Mouse (Mus musculus) telencephalon, adult 2 months (tissue): ENCODE measurements around the gene Ms4a6b.
"Not testable (repeated sequence)": the region's sequence is repeated elsewhere in the genome, so short reads cannot be mapped to it uniquely, and the experiment has no call there.

ENCODE experiments used
- DNase-seq: peaks from one replicate; pipeline ENCODE4 v3.0.0-alpha.2; 2011; ENCODE audit warnings: low read depth, low spot score

Gene Ms4a6b

DNA sequence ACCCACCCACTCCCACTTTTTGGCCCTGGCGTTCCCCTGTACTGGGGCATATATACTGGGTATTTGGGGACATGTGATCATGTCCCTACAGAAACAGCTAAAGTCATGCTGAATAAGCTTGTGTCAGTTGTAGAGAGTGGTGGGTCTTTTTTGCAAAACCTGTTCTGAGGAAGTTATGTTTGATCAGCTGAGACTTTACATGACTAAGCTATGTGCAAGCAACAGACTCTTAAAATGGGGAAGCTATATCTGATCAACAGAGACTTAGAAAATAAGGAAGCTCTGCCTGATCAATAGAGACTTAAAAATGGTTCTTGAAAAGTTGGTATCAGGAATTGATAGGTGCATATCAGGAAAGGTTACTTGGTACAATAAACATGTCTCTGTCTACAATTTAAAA is 17.1 kb downstream of the Ms4a6b start:
- DNase-seq, result no peak

DNA sequence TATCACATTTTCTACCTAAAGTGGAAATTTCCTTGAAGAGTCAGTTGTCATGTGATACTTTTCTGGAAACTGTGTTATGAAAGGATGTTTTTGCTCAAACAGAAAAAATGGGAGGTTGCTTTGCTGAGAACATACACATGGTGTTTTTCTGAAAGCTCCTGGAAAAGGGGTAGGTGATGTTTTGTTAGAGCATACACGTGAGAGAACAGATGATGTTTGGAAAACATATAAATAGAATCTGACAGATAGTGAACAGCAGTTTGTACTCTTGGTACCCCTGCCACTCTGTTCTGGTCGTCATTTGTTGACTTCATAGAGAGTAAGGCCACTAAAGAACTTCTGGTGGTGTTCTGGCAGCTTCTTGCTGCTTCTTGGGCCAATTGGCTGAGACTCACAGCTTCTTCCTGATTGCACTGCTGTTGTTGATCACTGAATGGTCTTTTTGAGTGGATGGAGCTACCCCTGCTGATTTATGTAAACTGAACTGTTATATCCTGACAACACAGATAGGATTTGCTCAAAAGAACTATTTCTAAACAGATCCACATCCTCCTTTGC is 17.7 kb downstream of the Ms4a6b start:
- DNase-seq, result no peak

DNA sequence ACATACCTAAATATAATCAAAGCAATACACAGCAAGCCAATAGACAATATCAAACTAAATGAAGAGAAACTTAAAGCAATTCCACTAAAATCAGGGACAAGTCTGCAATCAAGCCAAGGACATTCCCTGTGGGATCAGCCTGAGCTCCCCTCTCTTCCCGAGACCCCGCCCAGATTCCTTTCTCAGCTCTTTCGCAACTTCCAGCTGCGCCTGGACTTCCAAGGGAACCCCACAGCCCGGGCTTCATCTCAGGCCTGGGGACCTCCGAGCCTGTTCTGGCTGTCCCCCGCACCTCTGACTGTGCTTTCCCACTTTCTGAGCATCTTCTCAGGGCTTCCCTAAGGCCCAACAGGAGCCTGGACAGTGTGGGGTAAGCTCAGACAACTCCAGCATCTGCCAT is 20.3 kb downstream of the Ms4a6b start, which contains the start of gene Ms4a4d:
Gene Ms4a4d (plus strand): TSS at position 209 of the 400 bp plus-strand sequence.
- no peak for DNase-seq

- no peak for DNase-seq
These were observed 21.0 kb downstream of the Ms4a6b start for GRCm38 (mm10) chr19:11537336-11537735.

GRCm38 (mm10) chr19:11540166-11540821 is 24.0 kb downstream of the Ms4a6b start:
- DNase-seq, result not testable (repeated sequence)

- not testable (repeated sequence) for DNase-seq
These were observed 28.1 kb downstream of the Ms4a6b start for GRCm38 (mm10) chr19:11544383-11544782.

- DNase-seq, result no peak
These were observed 31.6 kb downstream of the Ms4a6b start for GRCm38 (mm10) chr19:11547911-11548310.

- DNase-seq, result no peak
These were observed 38.4 kb downstream of the Ms4a6b start for GRCm38 (mm10) chr19:11554726-11555125.

DNA sequence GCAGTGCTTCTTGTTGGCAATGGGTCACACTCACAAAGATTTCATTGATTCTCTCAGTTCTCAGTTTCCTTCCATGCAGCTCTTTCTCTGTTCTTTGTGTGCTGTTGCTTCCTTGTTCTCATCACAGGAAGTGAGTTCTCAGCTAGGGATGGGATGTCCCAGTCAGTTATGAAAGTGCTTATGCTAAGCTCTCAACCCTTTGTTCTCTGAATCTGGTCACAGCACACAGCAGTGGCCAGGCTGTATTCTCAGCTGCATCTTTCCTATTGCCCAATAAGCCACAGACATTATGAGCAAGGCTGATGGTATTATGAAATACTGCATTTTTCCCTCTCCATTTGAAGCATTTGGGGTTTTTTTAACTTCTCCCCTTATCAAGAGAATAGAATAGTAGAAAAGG is 43.2 kb downstream of the Ms4a6b start:
- not testable (repeated sequence) for DNase-seq

- DNase-seq, result no peak
These were observed 58.7 kb downstream of the Ms4a6b start for GRCm38 (mm10) chr19:11574965-11575364.
